Mouse (Mus musculus): ENCODE results near the gene Gm17387. TPM values are rescaled to one million over a fixed set of nuclear protein-coding genes. Genes with fewer than 3 reads are reported as not detected.

Gene Gm17387
- total RNA-seq, 2 experiments from 2014 or later: not detected

DNA sequence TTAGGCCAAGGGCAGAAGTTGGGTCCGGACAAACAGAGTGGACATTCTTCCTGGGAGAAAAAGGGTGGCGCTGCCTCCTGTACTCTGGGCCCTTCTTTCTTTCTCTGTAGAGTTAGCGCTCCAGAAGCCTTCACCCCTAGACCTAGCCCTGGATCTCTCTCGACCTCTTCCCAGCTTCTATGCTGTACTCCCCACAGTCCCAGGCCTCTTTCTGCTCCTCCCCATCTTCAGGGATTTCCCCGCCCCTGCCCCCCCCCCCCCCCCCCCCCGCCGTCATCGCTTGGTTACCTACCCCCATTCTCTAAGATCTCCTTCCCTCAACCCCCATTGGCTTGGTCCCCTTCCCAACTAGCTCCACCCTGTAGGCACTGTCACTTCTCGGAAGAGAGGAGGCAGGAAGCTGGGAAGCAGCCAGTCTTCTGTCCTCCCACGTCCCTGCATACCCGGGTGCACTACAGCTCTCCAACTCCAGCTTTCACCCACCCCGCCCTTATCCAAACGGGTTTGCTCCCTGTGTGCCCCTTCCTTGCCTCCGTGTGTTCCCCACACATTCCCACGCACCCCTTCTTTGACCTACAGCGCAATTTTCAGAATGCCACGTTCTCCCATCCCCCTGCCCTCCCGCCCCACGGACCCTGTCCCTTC, 18.8 kb downstream of the Gm17387 start:
- peak; percentile 80 to 84 for DNase-seq (ENCODE audit: low spot score in 2 of 2)

DNA sequence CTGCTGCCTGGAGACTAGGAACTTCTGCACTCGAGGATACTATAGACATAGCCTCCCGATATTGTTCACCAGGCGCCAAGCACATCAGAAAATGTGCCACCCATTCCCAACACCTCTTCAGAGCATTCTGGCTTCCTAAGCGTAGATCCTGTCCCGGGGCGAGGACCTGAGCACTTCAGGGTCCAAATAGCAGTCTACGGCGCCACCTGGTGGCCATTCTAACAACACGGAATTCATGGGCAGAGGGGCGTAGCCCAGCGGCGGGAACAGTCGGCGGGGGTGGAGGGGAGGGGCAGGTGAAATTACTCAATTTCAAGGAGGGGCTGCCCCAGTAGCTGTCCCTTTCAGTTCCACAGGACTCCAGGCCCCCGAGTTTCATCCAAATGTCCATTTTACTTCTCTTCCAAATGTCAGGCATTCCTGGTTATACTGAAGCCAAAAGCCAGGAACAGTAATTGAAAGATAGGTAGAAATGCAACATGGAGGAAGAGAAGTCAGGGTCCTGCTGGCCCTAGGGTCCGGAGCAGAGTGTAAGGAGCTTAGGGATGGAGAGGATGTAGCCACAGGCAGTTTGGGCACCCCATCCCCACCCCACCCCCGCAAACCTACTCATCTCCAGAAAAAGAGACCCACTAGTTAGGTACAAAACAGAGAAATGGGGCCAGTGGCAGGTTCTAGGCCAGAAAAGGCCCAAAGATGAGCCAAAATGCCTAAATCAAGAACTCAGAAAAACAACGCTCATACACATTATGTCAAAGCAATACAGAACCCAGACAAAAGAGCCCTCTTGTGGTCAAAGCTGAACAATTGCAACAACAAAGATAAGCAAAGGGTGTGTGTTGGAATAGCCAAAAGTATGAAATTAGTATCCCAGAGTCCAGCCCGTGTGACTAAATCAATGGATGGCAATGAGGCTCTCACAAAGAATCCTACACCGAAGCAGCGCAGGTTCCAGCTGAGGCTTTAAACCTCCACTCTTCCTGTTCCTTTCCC, 19.6 kb downstream of the Gm17387 start:
- peak; percentile 79 to 93 for DNase-seq (ENCODE audit: low spot score in 2 of 2)

DNA sequence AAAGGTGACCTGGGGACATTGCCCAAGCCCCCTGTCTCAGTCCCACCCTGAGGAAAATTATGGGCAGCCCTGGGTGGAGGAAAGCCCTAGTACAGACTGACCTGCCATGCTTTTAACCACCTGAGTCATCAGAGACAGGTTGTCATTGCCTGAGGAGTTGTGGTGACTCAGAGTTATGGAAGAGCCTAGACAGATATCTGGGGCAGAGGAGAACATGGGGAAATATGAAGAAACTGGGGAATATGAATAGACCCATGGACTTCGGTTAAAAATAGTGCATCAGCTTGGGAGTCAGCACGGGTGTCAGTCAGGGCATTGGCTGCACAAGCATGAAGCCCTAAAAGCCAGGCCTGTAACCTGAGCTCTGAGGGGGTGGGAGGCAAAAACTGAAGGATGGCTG, 20.4 kb downstream of the Gm17387 start:
- DNase-seq (ENCODE audit: low spot score in 2 of 2): no peak

DNA sequence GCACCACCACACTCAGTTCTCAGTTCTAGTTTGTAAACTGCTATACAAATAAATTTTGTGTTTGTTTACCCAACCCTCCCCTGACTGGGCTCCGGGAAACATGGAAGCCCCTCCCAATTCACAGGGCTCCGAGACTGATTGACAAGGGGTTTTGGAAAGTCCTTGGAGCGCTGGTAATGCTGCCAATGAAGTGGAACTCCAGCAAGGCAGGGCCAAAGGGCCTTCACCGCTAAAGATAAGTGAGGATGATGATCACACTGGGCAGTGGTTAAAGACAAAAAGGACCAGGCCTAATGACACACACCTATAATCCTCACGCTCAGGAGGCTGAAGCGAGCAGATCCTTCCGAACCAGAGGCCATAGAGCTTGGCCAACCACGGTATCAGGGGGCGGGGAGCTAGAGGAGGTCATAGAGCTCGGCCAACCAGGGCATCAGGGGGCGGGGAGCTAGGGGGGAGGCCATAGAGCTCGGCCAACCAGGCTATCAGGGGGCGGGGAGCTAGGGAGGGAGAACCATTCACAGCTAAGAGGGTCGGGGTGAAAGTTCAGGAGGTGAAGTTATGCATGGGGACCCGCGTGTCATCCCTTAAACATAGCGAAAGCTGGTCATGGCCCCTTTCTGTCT, 22.2 kb downstream of the Gm17387 start:
- DNase-seq (ENCODE audit: low spot score in 2 of 2): no peak

DNA sequence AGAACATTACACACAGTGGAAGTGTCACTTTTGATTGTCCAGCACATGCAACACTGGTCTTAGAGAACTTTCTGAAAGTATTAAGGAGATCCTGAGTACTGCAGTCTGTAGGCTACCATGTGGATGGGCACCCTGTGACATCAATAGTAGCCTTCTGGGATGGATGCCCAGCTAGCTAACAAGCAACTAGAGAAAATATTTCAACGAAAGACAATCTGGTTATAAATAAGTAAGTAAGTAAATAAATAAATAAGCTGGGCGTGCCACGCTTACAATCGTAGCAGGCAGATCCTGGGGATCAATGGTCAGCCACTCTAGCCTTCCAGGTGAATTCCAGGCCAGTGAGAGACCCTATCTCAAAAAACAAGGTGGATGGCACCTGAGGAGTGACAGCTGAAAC, 23.1 kb downstream of the Gm17387 start:
- DNase-seq (ENCODE audit: low spot score in 2 of 2): no peak

DNA sequence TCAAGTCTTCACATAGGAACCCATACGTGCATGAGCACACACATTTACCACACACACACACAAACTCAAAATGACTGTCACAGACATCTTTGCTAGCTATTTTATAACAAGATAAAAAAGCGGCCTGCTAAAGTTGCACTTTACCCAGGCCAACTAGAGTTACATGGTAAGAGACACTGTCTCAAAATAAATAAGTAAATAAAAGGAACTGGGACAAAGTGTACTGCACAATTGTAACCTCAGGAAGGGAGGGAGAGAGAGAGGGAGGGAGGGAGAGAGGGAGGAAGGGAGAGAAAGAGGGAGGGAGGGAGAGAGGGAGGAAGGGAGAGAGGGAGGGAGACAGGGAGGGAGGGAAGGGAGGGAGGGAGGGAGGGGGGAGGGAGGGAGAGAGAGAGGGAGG, 23.5 kb downstream of the Gm17387 start:
- DNase-seq (ENCODE audit: low spot score in 2 of 2): no peak

DNA sequence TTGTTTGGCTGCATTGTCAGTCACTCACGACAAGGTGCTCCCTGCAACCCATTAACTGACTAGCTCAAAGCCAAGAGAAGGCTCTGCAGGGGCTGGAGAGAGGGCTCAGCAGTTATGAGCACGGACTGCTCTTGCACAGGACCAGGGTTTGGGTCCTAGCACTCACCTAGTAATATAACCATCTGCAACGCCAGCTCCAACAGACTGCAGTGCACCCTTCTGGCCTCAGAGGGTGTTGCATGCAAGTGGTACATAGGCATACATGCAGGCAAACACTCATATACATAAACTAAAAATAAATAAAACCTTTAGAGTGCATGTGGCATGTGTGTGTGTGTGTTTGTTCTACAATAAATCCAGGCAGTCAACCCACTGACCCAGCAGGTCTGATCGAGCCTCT, 26.9 kb downstream of the Gm17387 start:
- no peak for DNase-seq (ENCODE audit: low spot score in 2 of 2)

DNA sequence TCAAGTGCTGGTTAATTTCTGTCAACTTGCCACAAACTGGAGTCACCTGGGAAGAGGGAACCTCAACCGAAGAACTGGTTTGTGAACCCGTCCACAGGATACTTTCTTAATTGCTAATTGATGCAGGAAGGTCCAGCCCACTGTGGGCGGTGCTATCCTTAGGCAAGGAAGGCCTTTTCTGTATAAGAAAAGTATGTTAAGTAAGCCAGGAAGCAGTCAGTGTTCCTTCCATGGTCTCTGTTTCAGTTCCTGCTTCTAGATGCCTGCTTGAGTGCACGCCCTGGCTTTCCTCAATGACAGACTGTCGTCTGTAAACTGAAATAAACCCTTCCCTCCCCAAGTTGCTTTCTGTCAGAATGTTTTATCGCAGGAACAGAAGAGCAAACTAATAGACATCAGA, 28.0 kb downstream of the Gm17387 start:
- no peak for DNase-seq (ENCODE audit: low spot score in 2 of 2)

DNA sequence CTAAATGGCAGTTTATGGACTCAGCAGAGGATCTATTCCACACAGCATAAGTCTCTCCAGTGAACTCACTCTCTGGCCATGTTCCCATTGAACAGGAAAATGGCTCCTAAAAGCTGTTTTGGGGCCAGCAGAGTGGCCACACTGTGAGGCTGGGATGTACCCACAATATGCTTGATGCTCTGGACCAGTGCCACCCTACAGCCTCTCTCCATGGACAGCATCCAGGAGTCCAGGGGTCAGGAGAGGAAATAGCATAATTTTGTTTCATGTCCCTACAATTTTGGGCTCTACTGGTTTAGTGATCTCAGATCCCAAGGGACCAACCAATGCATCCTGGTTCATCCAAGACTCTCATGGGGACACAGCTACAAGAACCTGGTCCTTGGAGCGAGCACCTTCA, 28.6 kb downstream of the Gm17387 start:
- no peak for DNase-seq (ENCODE audit: low spot score in 2 of 2)

DNA sequence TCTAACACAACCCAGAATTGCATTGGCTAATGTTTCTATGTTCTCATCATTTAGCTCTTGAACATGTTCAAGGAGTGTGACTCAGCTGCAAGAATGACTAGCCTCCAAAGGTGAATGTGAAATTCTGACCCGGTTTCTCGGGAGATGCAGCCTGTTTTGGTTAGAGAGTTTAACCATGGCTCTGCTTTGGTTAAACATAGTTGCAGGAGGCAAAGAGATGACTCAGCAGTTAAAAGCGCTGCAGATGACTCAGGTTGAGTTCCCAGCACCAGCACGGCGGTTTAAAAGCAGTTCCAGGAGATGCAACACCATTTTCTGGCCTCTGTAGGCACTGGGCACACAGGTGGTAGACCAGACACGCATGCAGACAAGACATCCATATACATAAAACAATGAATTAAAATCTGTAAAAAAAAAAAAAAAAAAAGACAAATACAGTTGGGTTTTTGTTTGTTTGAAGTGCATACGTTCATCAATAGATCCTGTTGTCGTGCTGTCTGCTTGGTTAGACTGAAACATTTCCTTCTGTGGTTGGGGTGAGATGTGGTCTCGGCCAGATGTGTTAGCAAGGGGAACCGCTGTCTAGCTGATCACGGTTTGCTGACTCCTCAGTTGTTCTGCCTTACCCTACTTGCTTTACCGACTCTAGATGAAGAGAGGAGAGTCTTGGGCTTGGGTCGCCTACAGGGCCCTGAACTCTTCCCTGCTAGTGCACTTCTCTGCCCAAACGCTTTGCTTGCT, 29.8 kb downstream of the Gm17387 start:
- no peak for DNase-seq (ENCODE audit: low spot score in 2 of 2)

DNA sequence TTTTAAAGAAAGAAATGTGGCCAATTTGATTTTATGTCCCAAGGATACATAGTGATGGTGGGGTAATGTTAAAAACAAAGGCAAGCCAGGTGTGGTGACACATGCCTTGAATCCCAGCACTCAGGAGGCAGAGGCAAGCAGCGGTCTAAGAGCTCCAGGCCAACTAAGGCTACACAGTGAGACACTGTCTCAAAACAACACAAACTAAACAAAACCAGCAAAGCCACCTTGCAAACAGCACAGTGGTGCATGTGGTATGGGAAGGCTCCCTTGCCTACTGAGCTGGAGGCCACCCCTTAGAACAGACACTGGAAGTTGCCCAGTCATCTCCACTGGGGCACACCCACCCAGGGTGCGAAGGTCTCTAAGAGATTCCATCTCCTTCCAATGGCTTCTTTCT, 31.0 kb downstream of the Gm17387 start:
- no peak for DNase-seq (ENCODE audit: low spot score in 2 of 2)

DNA sequence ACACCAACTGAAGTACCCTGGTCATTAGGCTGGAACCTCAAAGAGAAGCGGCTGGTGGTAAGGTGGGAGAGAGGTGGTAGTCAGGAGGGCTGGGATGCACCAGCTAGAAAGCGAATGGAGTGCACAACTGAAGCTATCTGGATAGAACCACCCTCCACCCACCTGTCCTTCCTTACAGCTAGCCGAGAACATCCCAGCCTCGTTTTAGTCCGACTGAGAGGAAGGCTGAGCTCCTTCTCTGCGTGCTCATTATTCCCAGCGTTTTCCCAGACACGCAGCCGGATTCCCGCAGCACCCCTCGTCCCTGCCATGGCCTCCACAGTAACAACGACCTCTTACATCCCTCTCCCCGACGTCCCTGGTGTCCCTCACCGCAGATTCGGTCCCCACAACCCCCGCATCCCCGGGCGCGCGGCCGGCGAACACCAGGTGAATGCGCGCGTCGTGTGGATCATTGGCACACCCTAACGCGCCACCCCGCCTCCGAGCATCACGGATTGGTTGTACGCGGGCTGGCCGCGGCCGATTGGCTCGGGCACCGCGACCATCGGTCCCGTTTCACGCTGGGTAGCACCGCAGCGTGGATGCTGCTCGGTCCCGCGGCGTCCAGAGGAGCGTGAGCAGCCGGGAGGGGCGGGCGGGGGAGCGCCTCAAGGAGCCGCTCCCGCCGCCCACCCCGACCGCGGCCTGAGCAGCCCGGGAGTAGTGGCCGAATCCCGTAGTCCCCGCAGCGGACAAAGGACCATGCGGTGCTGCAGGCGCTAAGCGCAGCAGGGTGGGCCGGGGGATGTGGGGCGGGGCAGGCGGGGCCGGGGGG, 31.7 kb downstream of the Gm17387 start, which contains the start of gene B4galnt4:
Gene B4galnt4, plus strand, starts transcription at position 679 of the 817 bp plus-strand sequence.
- peak; percentile 92 to 96 for DNase-seq (ENCODE audit: low spot score in 2 of 2)

DNA sequence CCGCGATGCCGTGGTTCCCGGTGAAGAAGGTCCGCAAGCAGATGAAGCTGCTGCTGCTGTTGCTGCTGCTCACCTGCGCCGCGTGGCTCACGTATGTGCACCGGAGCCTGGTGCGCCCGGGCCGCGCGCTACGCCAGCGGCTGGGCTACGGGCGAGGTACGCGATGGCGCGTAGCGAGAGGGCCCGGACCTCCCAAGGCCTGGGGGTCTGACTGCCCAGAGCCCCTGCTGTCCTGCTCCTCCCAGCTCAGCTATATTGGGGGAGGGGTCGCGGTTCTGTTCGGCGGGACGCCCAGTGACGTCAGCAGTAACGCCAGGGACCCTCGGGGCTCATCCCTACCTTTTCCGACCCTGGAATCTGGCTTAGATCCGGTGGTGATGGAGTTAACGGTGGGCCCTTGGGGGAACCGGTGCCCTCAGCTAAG, 32.4 kb downstream of the Gm17387 start:
- DNase-seq (ENCODE audit: low spot score in 2 of 2): no peak

DNA sequence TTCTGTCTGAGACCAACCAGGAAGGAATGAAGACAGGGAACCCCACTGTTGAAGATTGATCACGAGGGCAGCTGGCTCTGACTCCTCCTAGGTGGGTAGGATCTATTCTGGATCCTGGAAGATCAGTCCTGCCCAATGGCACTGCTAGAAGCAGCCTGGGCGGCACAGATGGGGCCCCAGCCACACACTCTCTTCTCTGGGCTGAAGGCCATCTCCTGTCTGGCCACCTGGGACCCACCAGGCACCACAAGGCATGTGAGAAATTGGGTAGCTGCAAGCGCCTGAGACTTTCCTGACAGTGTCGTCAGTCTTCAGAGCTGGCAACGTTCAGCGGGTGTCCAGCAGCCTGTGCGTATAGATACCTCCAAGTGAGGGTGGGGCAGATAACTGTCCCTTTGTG, 33.6 kb downstream of the Gm17387 start:
- no peak for DNase-seq (ENCODE audit: low spot score in 2 of 2)

DNA sequence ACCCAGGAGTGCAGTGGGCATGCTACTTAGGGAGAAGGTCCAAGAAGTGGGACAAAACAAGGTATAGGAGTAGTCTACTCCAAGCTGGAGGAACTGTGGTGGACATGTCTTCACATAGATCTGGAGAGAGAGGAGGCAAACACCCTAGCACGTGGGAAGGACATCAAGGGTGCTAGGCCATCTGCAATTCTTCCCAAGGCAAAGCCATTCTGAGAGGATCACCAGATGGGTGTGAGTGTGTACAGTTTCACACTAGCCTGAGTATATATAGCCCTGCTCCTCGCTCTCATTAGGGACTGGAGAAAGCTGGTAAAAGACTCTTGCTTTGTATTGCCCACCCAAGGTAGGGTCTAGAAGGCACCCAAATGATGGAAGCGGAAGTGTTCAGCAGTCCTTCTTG, 34.4 kb downstream of the Gm17387 start:
- DNase-seq (ENCODE audit: low spot score in 2 of 2): no peak

DNA sequence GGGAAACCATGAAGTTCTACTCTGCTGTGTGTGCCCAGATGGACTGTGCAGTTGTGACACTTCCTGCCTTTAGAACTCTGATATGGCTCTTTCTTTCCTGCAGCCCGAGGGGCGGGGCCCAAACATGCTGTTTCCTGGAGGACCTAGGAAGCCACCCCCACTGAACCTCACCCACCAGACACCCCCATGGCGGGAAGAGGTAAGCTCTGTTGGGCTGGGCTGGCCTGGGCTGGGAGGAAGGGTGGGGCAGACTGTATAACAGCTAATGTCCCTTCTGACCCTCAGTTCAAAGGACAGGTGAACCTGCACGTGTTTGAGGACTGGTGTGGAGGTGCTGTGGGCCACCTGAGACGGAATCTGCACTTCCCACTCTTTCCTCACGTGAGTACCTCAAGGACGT, 35.2 kb downstream of the Gm17387 start:
- no peak for DNase-seq (ENCODE audit: low spot score in 2 of 2)

DNA sequence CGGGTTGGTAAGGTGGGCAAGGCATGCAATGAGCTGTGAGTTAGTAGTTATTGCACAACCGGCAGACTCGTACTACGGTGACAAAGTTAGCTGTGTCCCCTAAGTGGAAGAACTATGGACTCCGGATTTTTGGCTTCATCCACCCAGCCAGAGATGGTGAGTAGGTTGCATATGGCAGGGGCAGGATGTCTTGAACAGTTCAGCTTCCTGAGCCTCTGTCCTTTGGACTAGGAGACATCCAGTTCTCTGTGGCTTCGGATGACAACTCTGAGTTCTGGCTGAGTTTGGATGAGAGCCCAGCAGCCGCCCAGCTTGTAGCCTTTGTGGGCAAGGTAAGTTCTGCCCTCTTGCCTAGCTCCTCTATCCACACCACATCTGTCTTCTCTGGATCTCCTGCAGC, 35.6 kb downstream of the Gm17387 start:
- no peak for DNase-seq (ENCODE audit: low spot score in 2 of 2)

DNA sequence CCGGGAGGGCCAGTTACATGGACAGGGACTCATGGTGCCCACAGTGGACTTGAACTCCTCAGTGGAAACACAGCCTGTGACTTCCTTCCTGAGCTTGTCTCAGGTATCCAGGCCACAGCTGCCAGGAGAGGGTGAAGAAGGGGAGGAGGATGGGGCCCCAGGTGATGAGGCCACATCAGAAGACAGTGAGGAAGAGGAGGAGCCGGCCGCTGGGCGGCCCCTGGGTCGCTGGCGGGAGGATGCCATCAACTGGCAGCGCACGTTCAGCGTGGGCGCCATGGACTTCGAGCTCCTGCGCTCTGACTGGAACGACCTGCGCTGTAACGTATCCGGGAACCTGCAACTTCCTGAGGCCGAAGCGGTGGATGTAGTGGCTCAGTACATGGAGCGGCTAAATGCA, 39.4 kb downstream of the Gm17387 start:
- DNase-seq (ENCODE audit: low spot score in 2 of 2): no peak

DNA sequence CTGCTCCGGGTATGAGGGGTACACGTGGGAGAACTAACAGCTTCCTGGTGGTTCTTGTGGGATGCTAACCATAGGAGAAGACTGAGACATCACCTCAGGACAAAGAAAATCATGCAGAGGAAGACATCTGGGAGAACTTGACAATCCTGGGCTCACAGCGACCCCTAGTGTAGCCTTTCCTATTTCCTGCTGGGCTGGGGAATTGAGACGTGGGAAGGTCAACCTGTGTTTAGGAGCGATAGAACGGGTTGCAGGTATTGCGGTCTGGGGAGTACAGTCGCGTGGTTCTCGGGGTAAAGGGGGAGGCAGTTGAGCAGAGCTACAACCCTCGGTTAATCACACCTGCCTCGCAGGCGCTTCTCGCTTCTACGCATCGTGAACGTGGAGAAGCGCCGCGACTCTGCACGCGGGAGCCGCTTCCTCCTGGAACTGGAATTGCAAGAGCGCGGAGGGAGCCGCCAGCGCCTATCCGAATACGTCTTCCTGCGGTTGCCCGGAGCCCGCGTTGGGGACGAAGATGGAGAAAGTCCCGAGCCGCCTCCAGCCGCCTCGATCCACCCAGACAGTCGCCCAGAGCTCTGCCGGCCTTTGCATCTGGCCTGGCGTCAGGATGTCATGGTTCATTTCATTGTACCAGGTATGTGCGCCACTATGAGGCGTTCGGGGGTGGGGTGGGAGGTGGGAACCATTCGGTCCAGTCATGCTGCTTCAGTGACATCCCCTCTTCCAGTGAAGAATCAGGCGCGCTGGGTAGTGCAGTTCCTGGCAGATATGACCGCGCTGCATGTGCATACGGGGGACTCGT, 41.3 kb downstream of the Gm17387 start:
- peak; percentile 66 to 88 for DNase-seq (ENCODE audit: low spot score in 2 of 2)

Data from layer of hippocampus, adult 18-20 months (tissue).